10 mouse cellular contexts compared by ENCODE assay signal in genomic region chr15:27752677-27753342, GRCm38 (mm10).
A peak's percentile ranks its signal among the peaks of the same experiment; 100 is the strongest.
DNase-seq lines count a peak whose midpoint lies in the region; ATAC-seq and TF ChIP-seq lines count a peak whose summit lies in the region.
"Had no signal": no experiment of that assay in that cellular context is flagged by ENCODE, and none has a peak within 500 bp of the region (broad histone marks: within the 10 kb centered on the region; RNA-seq: fewer than 3 reads in every experiment).

No protein-coding gene starts in this region.

- H3K36me3 ChIP-seq in heart, embryonic 12.5 days: peaks cover 95% of the 10 kb centered on the region
- H3K36me3 ChIP-seq in heart, embryonic 11.5 days (ENCODE audit: control insufficient read depth, insufficient read depth, low read length): peaks cover 46% of the 10 kb centered on the region
- H3K36me3 ChIP-seq in neural tube, embryonic 13.5 days: peaks cover 95% of the 10 kb centered on the region
- peaks cover 63% of the 10 kb centered on the region for H3K36me3 ChIP-seq in kidney, embryonic 16.5 days (ENCODE audit: insufficient read depth, low read length)
- H3K36me3 ChIP-seq in midbrain, postnatal 0 days (ENCODE audit: insufficient read depth, low read length): peaks cover 58% of the 10 kb centered on the region

- 77% methylated on average over 7 of the region's 7 CpGs for WGBS in heart, embryonic 12.5 days
- 84% methylated on average over 7 of the region's 7 CpGs for WGBS in heart, embryonic 11.5 days (ENCODE audit: insufficient replicate concordance)
- 72% methylated on average over 7 of the region's 7 CpGs for WGBS in neural tube, embryonic 13.5 days
- 52% methylated on average over 7 of the region's 7 CpGs for WGBS in kidney, embryonic 16.5 days
- WGBS in midbrain, postnatal 0 days: 51% methylated on average over 7 of the region's 7 CpGs

- H3K4me2 ChIP-seq in heart, embryonic 12.5 days: no peak overlapping the region
- H3K4me2 ChIP-seq in heart, embryonic 11.5 days: no peak overlapping the region
- no peak overlapping the region for H3K4me2 ChIP-seq in neural tube, embryonic 13.5 days
- H3K4me2 ChIP-seq in kidney, embryonic 16.5 days (replicated peaks; ENCODE audit: low read depth, low read length): no peak overlapping the region
- H3K4me2 ChIP-seq in midbrain, postnatal 0 days (ENCODE audit: low read depth, low read length, poor library complexity, severe bottlenecking): no peak overlapping the region
- H3K4me2 ChIP-seq: stomach, embryonic 15.5 days had no signal

- DNase-seq in neural tube, embryonic 10.5 days (ENCODE audit: extremely low spot score, low spot score): no peak
- DNase-seq in midbrain, postnatal 0 days (ENCODE audit: low spot score): no peak
- DNase-seq in left cerebral cortex, adult 8-10 months (ENCODE audit: low spot score in 2 of 2): no peak
- no peak for DNase-seq in cerebellum, postnatal 14 days

- H3K4me3 ChIP-seq in heart, embryonic 12.5 days: no peak overlapping the region
- no peak overlapping the region for H3K4me3 ChIP-seq in heart, embryonic 11.5 days (ENCODE audit: low read depth, low read length)
- H3K4me3 ChIP-seq in neural tube, embryonic 13.5 days: no peak overlapping the region
- H3K4me3 ChIP-seq in kidney, embryonic 16.5 days (ENCODE audit: low read length): no peak overlapping the region
- H3K4me3 ChIP-seq in midbrain, postnatal 0 days (ENCODE audit: low read depth, low read length): no peak overlapping the region
- H3K4me3 ChIP-seq: stomach, embryonic 15.5 days had no signal

- H3K27me3 ChIP-seq in heart, embryonic 12.5 days (replicated peaks): no peaks in the 10 kb centered on the region
- H3K27me3 ChIP-seq in heart, embryonic 11.5 days (ENCODE audit: control insufficient read depth, insufficient read depth, low read length): no peaks in the 10 kb centered on the region
- H3K27me3 ChIP-seq in neural tube, embryonic 13.5 days: no peaks in the 10 kb centered on the region
- no peaks in the 10 kb centered on the region for H3K27me3 ChIP-seq in kidney, embryonic 16.5 days (ENCODE audit: insufficient read depth, low read length)
- H3K27me3 ChIP-seq in midbrain, postnatal 0 days (ENCODE audit: insufficient read depth, low read length): no peaks in the 10 kb centered on the region
- H3K27me3 ChIP-seq: stomach, embryonic 15.5 days had no signal

- no peaks in the 10 kb centered on the region for H3K9me3 ChIP-seq in heart, embryonic 12.5 days (replicated peaks)
- H3K9me3 ChIP-seq in heart, embryonic 11.5 days (replicated peaks; ENCODE audit: control insufficient read depth, low read length): no peaks in the 10 kb centered on the region
- H3K9me3 ChIP-seq in neural tube, embryonic 13.5 days: no peaks in the 10 kb centered on the region
- no peaks in the 10 kb centered on the region for H3K9me3 ChIP-seq in kidney, embryonic 16.5 days (ENCODE audit: low read length)
- no peaks in the 10 kb centered on the region for H3K9me3 ChIP-seq in midbrain, postnatal 0 days (ENCODE audit: low read length)
- H3K9me3 ChIP-seq: stomach, embryonic 15.5 days had no signal

- no peak for TF ChIP-seq CTCF in midbrain, postnatal 0 days (IDR thresholded peaks at IDR 0.05)

- H3K27ac ChIP-seq in heart, embryonic 12.5 days (ENCODE audit: poor library complexity, severe bottlenecking): 0 out of 2 replicates have a peak overlapping the region, but pooled peaks have one; percentile 9
- no peak overlapping the region for H3K27ac ChIP-seq in heart, embryonic 11.5 days (ENCODE audit: low read depth, low read length)
- peak overlapping the region; percentile 25 for H3K27ac ChIP-seq in neural tube, embryonic 13.5 days (replicated peaks)
- peak overlapping the region; percentile 63 for H3K27ac ChIP-seq in kidney, embryonic 16.5 days (ENCODE audit: low read length)
- peak overlapping the region; percentile 12; the same call in 1 of the 2 replicates for H3K27ac ChIP-seq in midbrain, postnatal 0 days (ENCODE audit: low read depth, low read length)
- H3K27ac ChIP-seq: stomach, embryonic 15.5 days had no signal

- peaks cover 6% of the 10 kb centered on the region; the same call in 1 of the 2 replicates for H3K4me1 ChIP-seq in heart, embryonic 12.5 days (replicated peaks)
- no peaks in the 10 kb centered on the region for H3K4me1 ChIP-seq in heart, embryonic 11.5 days (ENCODE audit: control insufficient read depth, insufficient read depth, low read length)
- peaks cover 13% of the 10 kb centered on the region for H3K4me1 ChIP-seq in neural tube, embryonic 13.5 days (replicated peaks)
- H3K4me1 ChIP-seq in kidney, embryonic 16.5 days (ENCODE audit: insufficient read depth, low read length): peaks cover 23% of the 10 kb centered on the region
- no peaks in the 10 kb centered on the region for H3K4me1 ChIP-seq in midbrain, postnatal 0 days (ENCODE audit: insufficient read depth, low read length)
- H3K4me1 ChIP-seq: stomach, embryonic 15.5 days had no signal

- no peak for ATAC-seq in heart, embryonic 12.5 days (ENCODE audit: insufficient number of reproducible peaks, low FRiP score)
- no peak for ATAC-seq in heart, embryonic 11.5 days (replicated peaks; ENCODE audit: insufficient number of reproducible peaks, low FRiP score, low TSS enrichment)
- no peak for ATAC-seq in neural tube, embryonic 13.5 days (ENCODE audit: low read depth)
- ATAC-seq in kidney, embryonic 16.5 days (ENCODE audit: low FRiP score, low TSS enrichment): peak; percentile 47; the same call in 1 of the 2 replicates
- ATAC-seq in midbrain, postnatal 0 days (ENCODE audit: low FRiP score): 0 out of 2 replicates have a peak, but pooled peaks have one; percentile 11

- no peak overlapping the region for H3K9ac ChIP-seq in heart, embryonic 12.5 days
- no peak overlapping the region for H3K9ac ChIP-seq in heart, embryonic 11.5 days (ENCODE audit: low read depth, low read length)
- H3K9ac ChIP-seq in neural tube, embryonic 13.5 days: no peak overlapping the region
- H3K9ac ChIP-seq in kidney, embryonic 16.5 days (replicated peaks; ENCODE audit: low read length): peak overlapping the region; percentile 37; the same call in 1 of the 2 replicates
- no peak overlapping the region for H3K9ac ChIP-seq in midbrain, postnatal 0 days (replicated peaks; ENCODE audit: low read length, poor library complexity, severe bottlenecking)
- H3K9ac ChIP-seq: forebrain, postnatal 0 days; stomach, embryonic 15.5 days had no signal

Comparison
In these comparisons a context has a peak if more than half of its experiments do, and no peak if none do; other contexts are left out.
1. ATAC-seq: peak in kidney, embryonic 16.5 days (single experiment) and midbrain, postnatal 0 days (single experiment); none in heart, embryonic 12.5 days (single experiment), heart, embryonic 11.5 days (single experiment) and neural tube, embryonic 13.5 days (single experiment).